Mouse (Mus musculus) 416B (cell line): Measurements from ENCODE around the gene Rasa2.
A peak's percentile ranks its signal among the peaks of the same experiment; 100 is the strongest.
"Not testable (repeated sequence)": the region's sequence is repeated elsewhere in the genome, so short reads cannot be mapped to it uniquely, and the experiment has no call there.

Experiments used
- DNase-seq: peaks from one replicate; pipeline ENCODE4 v3.0.0; 2011; ENCODE audit warnings: low read depth

The Rasa2 gene

DNA sequence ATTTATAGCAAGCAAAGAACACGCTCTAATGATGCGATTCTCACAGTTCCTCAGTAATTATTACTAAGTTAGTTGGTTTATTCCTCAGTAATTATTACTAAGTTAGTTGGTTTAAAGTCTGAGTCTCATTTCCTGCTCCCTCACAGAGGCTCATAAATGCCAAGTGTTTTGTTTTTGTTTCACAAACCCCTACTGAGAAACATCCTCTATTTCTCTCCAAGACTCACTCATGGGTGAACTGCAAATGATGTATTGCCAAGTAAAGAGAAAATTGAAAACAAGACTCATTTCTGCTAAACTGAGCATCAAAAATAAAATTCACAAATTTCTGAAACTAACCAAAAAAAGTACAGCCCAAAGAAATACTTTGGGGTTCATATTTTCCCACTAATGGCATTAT lies 47.9 kb downstream of the Rasa2 start:
- no peak for DNase-seq

DNA sequence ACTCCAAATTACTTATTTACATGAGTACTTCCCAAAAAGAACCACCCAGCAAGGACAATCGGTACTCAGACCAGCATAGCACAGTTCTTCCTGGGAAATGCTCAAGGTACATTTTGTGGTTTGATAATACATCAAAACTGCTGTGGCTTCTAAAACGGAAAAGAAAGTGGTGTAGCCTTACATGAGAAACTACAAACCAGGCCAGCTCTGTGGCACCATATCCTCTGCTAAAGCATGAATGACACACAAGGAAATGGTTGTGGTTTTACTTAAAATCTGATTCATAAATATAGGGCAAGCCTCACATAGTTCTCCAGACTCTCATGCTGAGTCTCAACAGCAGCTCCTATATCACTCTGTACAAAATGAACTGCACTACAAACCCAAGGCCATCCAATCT lies 48.3 kb downstream of the Rasa2 start:
- DNase-seq = peak; percentile 97

DNA sequence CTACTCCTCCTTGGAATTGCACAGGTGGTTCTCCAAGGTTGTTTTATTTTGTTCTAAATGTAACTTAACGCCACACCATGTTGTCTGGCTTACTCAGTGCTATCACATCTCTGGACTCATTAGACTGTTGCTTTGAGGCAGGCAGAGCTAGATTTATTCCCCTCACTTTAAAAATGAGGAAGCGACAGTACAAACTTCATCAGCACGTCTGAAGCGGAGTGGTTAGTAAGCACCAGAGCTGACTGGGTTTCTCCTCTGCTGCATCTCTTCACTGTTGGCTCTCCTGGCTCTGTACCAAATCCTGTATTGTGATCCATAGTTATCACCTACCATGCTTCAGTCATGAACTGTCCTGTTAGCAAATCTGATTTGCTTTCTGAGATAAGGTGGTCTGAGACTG lies 53.2 kb downstream of the Rasa2 start:
- peak; percentile 56 for DNase-seq

DNA sequence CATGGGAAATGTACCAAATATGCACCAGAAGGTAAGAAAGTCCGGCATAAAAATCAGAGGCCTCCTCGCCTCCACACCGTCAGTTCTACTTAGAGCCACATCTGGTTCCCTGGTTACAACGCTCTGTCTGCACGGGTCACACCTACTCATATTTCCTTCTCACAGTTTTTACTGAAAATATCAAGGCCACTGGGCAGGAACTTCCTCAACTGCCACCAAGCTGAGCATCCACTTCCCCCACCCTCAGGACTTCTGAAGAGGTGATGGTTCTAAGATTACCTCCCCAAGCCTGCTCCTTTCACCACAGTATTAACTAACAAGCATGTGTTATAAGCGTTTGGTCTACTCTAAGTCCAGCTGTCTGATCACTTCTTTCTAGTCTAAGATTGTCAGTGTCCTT lies 53.7 kb downstream of the Rasa2 start:
- DNase-seq = peak; percentile 91

DNA sequence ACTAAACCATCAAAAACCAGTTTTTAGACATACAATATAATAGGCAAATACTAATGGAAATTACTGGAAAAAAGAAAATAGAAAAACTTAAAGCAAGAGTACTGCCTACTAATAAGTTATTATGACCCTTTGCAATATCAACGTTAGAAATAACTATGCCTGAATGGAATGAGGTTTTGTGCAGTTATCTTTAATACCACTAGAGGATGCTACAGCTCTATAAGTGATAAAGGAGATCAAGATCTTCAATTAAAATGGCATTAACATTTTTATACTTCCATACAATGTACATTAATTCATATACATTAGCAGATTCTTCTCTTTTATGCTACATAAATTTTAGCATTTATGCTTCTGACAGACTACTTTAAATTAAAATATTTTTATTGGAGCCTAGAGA lies 58.2 kb downstream of the Rasa2 start:
- peak; percentile 72 for DNase-seq

DNA sequence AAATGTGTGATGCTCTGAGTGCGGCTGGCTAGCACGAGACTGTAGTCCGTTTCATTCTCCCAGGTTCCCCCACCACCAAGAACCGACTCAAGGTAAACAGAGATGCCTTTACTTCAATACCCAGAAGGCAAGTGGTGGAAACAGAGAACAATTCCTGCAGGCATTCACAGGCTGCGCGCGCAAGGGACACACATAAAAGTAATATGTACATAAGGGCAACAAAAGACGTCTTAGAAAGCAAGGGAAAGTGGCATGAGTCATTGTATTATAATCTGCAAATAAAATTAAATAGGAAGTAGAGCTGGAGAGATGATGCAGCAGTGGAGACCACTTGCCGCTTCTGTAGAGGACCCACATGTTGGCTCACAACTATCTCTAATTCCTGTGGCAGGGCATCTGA lies 58.7 kb downstream of the Rasa2 start:
- DNase-seq = no peak

DNA sequence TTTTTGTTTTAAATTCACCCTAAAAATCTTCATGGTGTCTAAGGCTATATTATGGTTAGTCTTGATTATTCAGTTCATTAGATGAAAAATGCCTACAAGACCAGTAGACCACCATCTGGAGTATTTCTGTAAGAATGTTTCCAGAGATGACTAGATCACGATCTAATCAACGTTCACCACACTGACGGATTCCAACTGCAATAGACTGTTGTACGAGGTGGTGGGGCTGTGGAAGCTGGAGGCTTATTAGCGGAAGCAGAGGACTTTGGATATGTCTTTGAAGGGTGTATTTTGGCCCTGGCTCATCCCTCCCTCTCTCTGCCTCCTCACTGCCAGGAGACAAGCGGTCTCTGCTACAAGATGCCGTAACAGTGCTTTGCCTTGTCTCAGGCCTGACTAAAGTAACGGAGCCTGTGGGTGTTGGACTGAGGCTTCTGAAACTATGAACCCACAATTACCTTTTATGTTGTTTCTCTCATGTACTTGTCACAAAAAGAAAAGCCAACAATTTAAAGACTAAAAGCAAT lies 64.9 kb downstream of the Rasa2 start:
- DNase-seq = no peak

DNA sequence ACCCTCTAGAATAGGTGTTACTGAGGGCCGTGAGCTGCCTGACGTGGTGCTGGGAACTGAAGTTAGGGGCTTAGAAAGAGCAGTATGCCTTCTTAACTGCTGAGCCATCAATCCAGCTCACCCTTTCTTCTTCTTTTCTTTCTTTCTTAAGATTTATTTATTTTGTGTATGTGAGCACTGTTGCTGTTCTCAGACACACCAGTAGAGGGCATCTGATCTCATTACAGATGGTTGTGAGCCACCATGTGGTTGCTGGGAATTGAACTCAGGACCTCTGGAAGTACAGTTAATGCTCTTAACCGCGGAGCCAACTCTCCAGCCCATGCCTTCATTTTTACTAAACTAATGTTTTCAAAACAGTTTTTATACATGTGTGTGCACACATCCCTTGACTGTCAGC lies 67.9 kb downstream of the Rasa2 start:
- DNase-seq = no peak

DNA sequence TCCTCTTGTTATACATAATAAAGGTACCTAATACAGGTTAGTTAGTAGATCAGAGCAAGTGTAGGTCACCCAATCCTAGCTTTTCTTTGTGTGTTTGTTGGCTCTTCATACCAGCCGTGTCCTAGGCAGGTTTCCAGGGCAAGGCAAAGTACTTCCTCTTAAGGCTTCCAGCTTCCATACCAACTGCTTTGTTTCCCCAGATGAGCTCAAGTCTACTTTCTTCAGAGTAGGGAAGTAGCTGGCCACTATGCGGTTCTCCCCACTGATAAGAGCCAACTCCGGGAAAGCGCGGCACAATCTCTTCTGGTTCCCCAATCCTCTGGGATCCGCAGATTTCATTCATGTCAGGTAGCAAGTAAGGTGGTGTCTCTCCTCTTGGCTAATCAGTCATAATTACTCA lies 72.3 kb downstream of the Rasa2 start:
- DNase-seq = no peak

DNA sequence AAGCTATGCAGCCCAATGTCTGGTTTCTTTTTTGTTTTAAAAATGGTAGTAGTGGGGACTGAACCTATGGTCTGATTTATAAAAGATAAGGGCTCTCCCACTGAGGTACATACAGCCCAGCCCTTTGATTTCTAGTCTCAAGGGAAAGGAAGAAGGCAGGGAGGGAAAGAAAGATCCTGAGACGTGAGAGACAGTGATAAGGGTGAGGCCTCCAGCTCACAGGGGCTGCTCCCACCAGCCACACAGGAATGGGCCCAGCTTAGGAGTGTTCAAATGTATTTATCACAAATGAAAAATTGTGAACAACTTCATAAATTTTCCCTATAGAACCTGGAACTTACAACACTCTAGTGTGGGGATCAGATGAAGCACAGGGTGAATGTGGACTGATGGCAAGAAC lies 72.8 kb downstream of the Rasa2 start:
- no peak for DNase-seq

DNA sequence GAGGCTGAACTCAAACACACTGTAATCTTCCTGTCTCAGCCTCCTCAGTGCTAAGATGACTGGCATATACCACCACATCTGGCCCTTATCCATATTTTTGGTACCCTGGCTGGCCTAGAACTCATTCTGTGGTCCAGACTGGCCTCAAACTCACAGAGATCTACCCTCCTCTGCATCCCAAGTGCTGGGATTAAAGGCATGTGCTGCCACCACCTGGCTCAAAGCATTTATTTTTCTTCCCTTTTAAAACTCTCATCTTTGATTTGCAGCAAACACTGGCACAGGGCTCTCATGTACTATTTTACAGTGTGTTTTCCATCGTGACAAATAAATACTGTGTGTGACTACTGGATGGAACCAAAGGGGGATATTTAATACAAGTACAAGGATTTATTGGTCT lies 77.3 kb downstream of the Rasa2 start:
- peak; percentile 35 for DNase-seq

DNA sequence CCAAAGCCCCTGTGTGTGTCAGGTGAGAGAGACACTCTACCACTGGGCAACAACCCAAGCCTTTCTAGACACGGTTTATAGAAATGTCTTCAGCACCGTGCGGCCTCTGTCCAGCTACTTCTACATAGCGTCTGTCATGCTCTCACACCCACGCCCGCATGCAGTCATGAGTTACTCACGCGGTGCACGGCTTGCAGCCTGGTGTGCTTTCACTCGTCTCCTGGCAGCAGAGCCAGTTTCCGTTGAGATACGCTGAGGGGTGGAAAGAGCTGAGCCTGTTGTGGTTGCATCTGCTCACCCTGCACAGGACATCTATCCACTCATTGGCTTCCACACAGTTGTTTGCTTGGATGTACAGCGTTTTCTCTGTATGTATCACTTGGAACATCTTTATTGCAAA lies 86.0 kb downstream of the Rasa2 start:
- DNase-seq = no peak

DNA sequence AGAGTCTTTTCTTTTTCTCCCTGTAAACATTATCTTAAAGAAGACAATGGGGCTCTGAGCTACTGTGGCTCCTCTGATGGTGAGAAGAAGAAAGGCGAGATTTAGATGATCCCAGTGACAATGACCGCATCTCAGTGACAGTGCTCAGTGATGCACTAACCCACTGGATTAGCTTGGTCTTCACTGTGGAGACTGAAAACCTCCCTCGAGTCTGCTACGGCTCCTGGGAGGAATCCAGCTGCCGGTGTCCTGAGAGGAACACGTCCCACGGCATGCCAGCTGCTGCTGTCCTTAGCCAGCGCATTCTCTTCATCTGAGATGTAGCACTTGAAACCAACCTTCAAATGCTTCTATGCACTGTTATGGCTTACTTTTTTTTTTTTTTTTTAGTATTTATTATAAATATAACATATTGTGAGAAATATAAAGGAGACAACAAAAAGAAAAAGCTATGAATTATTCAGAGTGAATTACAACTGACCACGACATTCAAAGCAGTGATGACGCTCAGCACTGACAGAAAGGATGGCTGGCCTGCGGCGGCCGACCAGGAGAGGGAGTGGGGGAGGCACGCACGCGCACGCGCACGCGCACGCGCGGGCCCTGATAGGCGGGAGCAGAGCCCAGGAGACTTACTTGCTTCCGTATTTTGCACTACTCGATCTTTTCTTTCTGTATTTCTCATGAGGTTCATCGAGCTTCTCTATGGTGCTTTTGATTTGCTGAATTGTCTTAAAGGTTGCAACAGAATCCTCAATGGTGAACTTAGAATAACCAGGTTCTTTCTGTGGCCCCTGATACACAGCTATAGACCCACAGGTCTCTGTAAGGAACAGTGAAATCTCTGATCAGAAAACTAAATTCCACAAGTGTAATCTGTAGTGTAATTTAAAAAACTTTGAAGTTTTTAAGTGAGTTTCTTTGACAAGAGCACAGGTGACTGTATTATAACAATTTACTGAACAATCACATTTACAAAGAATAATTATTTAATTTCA lies 87.5 kb downstream of the Rasa2 start:
- no peak for DNase-seq

DNA sequence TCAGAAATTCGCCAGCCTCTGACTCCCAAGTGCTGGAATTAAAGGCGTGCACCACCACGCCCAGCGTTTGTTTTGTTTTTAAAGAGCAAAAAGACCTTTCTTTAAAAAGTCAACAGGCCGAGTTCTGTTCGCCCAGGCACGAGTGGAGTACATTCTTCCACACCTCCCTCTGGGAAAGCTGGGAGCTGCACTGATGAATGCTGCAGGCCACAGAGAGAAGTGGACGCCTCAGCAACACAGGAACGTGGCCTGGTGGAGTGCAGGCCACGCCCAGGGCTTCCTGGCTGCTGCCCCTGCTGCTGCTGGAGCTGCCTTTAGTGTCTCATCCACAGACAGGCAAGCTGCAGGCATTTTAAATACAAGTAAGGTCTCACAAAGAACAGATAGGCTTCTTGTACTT lies 92.5 kb downstream of the Rasa2 start:
- DNase-seq = no peak

DNA sequence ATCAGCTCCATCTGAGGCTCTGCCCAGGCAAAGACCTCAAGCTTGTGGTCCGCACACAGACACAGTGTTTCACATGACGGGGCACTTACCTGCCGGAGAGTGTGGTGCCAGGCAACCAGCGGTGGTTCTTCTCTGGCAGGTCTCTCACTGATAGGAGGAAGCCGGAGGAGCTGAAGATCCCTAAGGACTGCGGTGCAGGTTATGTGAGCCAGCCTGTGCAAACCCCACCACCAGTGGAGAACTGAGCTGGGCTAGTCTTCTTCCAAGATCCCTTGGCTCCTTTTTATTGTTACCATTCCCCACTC lies 93.8 kb downstream of the Rasa2 start:
- DNase-seq = no peak

DNA sequence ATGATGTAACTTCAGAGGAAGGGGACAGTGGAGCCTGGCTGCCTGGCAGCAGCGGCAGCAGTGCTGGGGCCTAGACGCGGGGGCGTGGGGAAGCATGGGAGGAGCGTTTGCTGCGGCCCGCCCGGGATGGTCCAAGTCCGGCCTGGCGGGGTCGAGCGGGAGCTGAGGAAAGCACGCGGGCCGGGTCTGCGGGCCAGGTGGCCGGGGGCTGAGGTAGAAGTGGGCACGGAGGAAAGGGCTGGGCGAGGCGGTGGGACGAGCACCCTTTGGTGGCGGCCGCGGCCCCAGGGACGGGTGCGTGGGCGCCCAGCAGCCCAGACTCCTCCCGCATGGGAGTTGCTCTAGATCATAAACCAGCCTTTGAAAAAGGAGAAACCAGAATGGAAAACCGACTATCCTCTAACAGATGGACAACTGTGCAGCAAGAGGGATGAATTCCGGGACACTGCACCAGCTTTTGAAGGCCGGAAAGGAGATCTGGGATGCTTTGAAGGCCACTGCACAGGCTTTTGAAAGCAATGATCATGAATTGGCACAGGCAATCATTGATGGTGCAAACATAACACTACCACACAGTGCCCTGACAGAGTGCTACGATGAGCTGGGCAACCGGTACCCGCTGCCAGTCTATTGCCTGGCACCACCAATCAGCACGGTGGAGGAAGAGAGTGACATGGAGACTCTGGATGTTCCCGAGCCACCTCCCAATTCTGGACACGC lies 94.4 kb downstream of the Rasa2 start:
- DNase-seq = no peak

DNA sequence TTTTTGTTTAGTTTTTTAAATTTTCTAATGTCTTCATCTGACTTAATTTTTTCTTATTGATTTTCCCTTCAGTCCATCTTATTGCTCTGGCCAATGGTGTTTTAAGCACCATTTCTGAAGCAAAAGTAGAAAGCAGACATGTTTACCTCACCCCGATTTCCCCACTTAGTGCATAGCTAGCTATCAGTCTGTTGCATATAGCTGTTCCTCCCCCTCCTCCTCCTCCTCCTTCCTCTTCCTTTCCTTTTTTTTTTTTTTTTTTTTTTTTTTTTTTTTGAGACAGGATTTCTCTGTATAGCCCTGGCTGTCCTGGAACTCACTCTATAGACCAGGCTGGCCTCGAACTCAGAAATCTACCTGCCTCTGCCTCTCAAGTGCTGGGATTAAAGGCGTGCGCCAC lies 95.3 kb downstream of the Rasa2 start:
- not testable (repeated sequence) for DNase-seq

DNA sequence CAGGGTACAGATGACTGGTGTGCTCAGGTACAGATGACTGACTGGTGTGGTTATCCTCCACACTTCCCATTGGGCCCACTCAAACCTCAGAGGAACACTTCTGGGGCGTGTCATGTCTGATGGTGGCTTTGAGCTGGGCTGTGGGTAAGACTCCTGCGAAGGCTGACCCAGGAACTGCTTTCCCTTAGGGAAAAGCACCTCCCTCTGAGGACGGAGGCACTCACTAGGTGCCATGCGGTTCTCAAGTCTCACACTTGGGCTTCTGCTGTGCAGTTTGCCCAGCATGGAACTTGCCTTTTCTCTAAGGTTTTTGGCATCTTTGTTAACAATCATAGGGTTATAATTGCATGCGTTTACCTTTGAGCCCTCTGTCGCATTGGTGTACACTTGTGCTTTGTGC lies 96.0 kb downstream of the Rasa2 start:
- DNase-seq = no peak

DNA sequence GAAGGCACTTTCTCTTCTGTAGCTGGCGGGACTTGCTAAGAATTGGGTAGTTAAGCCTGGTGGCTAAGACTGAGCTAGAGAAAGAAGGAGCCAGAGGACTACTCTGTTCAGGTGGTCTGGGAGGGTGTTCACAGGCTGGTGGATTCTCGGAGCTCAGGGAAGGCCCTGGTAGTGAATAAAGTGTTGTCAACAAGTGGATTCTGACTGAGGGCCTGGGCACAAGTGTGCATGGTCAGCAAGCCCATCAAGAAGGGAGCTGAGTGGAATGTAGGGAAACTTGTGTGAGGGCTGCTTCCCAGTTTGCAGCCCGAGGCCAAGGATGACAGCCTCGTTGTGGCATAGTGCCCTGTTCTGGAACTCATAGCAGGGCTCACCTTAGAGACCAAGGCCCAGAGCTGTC lies 97.2 kb downstream of the Rasa2 start:
- DNase-seq = no peak

DNA sequence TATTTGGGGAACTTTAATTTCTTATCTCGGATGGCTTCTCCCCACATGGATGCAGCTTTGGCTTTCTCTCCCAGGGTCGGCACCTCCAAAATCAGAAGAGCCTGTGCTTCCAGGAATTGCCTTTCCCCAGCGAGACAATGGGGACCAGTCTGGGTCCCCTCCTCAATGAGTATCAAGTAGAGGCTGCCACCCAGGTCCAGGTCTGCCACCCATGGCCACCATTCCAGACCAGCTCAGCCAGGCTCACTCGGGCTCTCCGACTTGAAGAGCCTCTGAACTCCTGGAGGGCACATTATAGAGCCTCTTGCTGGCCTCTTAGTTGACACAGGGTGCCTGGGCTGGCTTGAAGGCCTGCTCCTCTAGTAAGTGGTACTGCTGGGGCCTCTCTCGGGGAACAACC lies 97.9 kb downstream of the Rasa2 start:
- no peak for DNase-seq

DNA sequence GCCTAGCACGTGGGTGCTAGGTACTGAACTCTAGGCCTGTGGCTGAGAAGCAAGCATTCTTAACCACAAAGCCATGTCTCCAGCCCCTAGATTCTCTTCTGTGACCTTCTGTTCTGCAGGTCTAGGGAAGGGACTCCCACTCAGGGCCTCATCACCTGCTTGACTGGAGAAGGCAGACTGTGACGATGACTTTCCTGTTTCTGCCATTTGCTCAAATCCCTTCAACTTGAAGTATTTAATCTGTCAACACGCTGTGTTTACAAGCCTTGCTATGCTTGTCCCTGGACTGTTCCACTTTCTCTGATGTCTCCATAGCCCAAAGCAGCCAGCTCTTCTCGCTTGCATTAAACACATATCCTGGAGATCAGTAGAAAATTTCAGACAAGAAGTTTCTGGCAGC lies 98.9 kb downstream of the Rasa2 start:
- no peak for DNase-seq

DNA sequence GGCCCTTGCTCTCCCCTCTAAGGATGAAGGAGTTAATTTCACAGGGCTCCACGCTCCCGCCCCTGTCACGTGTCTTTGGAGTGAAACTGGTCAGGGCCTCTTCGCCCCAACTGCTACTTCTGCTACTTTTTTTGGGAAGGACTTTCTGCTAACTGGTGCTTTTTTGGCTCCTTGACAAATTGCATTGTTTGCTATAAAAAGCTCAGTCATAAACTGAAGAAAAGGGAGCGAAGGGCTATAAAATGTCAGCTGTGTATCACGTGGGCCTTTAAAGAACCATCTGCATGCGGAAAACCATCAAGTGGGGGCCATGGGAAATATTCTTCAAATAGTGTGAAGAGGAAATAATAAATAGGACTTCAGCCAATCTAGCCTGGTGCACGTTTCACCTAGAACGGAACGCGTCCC lies 100.7 kb downstream of the Rasa2 start:
- DNase-seq = no peak

DNA sequence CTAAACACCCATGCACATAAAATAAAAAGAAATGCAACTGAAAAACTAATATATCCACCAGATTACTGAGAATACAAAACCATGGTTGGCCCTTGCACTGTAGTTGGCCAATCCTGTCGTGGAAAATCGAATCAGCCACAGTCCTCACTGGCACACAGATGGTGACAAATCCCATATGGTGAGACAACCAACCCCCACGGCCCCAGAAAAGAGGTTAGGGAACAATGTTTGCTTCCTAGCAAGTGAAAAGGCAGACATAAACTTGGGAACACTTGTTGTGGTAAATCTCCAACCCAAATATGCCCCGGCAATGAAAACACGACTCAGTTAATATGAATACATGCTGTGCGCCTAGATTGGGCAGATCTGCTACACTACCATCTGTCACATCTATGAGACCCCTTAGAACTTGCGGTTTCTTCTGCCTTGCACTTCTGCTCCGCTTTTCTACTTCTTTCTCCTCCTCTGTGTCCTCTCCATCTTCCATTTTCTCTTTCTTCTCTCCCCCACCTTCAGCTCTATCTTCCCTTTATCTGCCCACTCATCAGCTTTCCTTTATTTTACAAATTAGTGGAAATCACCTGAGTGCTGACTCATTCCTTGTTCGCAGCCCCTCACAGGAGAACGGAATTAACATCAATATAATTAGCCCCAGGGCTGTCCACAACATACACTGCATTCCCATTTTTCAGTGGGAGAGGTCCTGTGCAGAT lies 101.3 kb downstream of the Rasa2 start:
- no peak for DNase-seq
